Mouse (Mus musculus): Measurements from ENCODE around the gene Zfyve27.

DNA sequence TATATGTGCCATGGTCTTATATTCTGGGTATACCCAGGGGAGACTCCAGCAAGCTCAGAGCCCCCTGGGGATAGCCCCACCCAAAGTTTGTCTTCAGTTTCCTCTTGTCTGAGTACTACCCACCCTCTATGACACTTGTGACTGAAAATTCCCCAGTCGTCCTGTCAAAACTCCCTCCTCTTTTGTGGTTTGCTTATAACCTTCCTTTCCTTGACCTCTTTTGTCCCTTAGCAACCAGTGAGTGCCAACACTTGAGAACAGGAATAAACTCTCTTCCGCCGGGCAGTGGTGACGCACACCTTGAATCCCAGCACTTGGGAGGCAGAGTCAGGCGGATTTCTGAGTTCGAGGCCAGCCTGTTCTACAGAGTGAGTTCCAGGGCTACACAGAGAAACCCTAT, 19.7 kb upstream of the Zfyve27 start:
- TF ChIP-seq POLR2A (IDR thresholded peaks at IDR 0.05; ENCODE audit: extremely low read depth, insufficient read depth, low read length) (no peak), CTCF (IDR thresholded peaks at IDR 0.05; ENCODE audit: low read depth, low read length) (no peak)
